ENCODE assay signal across 22 mouse cellular contexts in the genomic region with DNA sequence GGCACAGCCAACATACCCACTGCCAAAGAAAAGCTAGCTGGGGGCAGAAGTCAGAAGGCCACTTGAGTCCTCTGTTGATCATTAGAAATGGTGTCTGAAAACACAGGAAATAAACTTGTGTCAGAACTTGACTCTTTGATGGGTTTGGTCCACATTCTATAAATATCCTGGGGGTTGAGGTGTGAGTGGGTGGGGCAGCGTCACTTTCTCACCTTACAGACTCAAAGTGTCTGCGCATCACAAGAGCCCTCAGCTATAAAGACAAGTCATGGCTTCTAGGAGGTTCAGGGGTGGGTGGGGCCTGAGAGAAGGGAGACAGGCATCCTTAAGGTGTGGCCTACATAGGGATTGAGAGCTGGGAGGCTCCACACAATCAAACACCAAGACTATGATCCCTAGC. TPM values are rescaled to one million over a fixed set of nuclear protein-coding genes. Genes with fewer than 3 reads are reported as not detected.
A peak's percentile ranks its signal among the peaks of the same experiment; 100 is the strongest.
DNase-seq lines count a peak whose midpoint lies in the region; ATAC-seq and TF ChIP-seq lines count a peak whose summit lies in the region.
"Had no signal": no experiment of that assay in that cellular context is flagged by ENCODE, and none has a peak within 500 bp of the region (broad histone marks: within the 10 kb centered on the region; RNA-seq: fewer than 3 reads in every experiment).

No protein-coding gene starts in this region.

- no peaks in the 10 kb centered on the region for H3K27me3 ChIP-seq in CH12.LX (replicated peaks)
- no peaks in the 10 kb centered on the region for H3K27me3 ChIP-seq in intestine, embryonic 16.5 days (replicated peaks; ENCODE audit: control insufficient read depth, insufficient read depth, low read length)
- H3K27me3 ChIP-seq in neural tube, embryonic 15.5 days (replicated peaks): no peaks in the 10 kb centered on the region
- H3K27me3 ChIP-seq: embryonic facial prominence, embryonic 12.5 days; forebrain, embryonic 15.5 days; heart, embryonic 12.5 days; Patski had no signal

- no peak for TF ChIP-seq EP300 in CH12.LX (IDR thresholded peaks at IDR 0.05; ENCODE audit: low read length)

- H3K27ac ChIP-seq in CH12.LX (ENCODE audit: insufficient read depth, low read depth): no peak overlapping the region
- peak overlapping the region; percentile 85 for H3K27ac ChIP-seq in macrophage
- H3K27ac ChIP-seq in intestine, embryonic 16.5 days (ENCODE audit: low read length): no peak overlapping the region
- H3K27ac ChIP-seq in neural tube, embryonic 15.5 days (replicated peaks): no peak overlapping the region
- H3K27ac ChIP-seq: embryonic facial prominence, embryonic 12.5 days; forebrain, embryonic 15.5 days; heart, adult 2 months; hindbrain, embryonic 10.5 days; hindbrain, embryonic 14.5 days had no signal

- H3K79me2 ChIP-seq in CH12.LX (replicated peaks; ENCODE audit: control insufficient read depth, extremely low read depth, insufficient read depth, poor library complexity, severe bottlenecking) (peaks cover 3% of the 10 kb centered on the region; the same call in 1 of the 2 replicates), macrophage (ENCODE audit: inconsistent target) (peaks cover 8% of the 10 kb centered on the region; the same call in 1 of the 2 replicates)

- H3K4me2 ChIP-seq in CH12.LX (ENCODE audit: insufficient read depth, low read depth, poor library complexity, severe bottlenecking): no peak overlapping the region
- no peak overlapping the region for H3K4me2 ChIP-seq in intestine, embryonic 16.5 days (ENCODE audit: low read depth, low read length)
- H3K4me2 ChIP-seq in neural tube, embryonic 15.5 days: no peak overlapping the region
- H3K4me2 ChIP-seq: embryonic facial prominence, embryonic 12.5 days; forebrain, embryonic 15.5 days; heart, embryonic 12.5 days; hindbrain, embryonic 14.5 days had no signal

- H3K4me1 ChIP-seq in CH12.LX (ENCODE audit: control insufficient read depth in 1 of 2, insufficient read depth in 2 of 2): peaks cover 41 to 63% of the 10 kb centered on the region in 2 experiments
- H3K4me1 ChIP-seq in intestine, embryonic 16.5 days (ENCODE audit: control insufficient read depth, insufficient read depth, low read length): no peaks in the 10 kb centered on the region
- H3K4me1 ChIP-seq in neural tube, embryonic 15.5 days: no peaks in the 10 kb centered on the region
- H3K4me1 ChIP-seq: embryonic facial prominence, embryonic 12.5 days; forebrain, embryonic 15.5 days; heart, embryonic 12.5 days; hindbrain, embryonic 10.5 days had no signal

- WGBS in macrophage (ENCODE audit: missing documents): no CpG with 5 or more reads among the region's 2 CpGs
- WGBS in intestine, embryonic 16.5 days: 74% methylated on average over 2 of the region's 2 CpGs
- 88% methylated on average over 2 of the region's 2 CpGs for WGBS in neural tube, embryonic 15.5 days

- peaks cover 3% of the 10 kb centered on the region for H3K9me3 ChIP-seq in CH12.LX (replicated peaks; ENCODE audit: low read length)
- no peaks in the 10 kb centered on the region for H3K9me3 ChIP-seq in intestine, embryonic 16.5 days (ENCODE audit: control insufficient read depth, low read length)
- H3K9me3 ChIP-seq in neural tube, embryonic 15.5 days (replicated peaks): no peaks in the 10 kb centered on the region
- H3K9me3 ChIP-seq: embryonic facial prominence, embryonic 12.5 days; forebrain, embryonic 15.5 days; heart, embryonic 12.5 days; hindbrain, embryonic 10.5 days had no signal

- peak; percentile 84 for DNase-seq in CD4-positive helper T cell, adult 2 months (ENCODE audit: low read depth, low spot score)
- no peak for DNase-seq in CH12.LX (ENCODE audit: extremely low read depth)
- DNase-seq in kidney, postnatal 36 days: no peak
- no peak for DNase-seq in right cerebral cortex, postnatal 25 days
- DNase-seq: adrenal gland, postnatal 10 days; cerebellum, adult 11-12 months; cerebellum, adult 9-10 months; cerebellum, postnatal 25 days; gastrocnemius, postnatal 10 days; heart, adult 2 months had no signal

- TF ChIP-seq RAD21 in CH12.LX (IDR thresholded peaks at IDR 0.05; ENCODE audit: low read depth, low read length): no peak

- TF ChIP-seq CTCF in CH12.LX (conservative IDR thresholded peaks at IDR 0.05 in 1 of 2, IDR thresholded peaks at IDR 0.05 in 1 of 2; ENCODE audit: low read depth in 2 of 2, low read length in 2 of 2): no peak

- H3K4me3 ChIP-seq in CH12.LX (replicated peaks in 1 of 3; ENCODE audit: low read depth in 2 of 3, low read length in 2 of 3, poor library complexity in 1 of 3): no peak overlapping the region
- no peak overlapping the region for H3K4me3 ChIP-seq in macrophage (ENCODE audit: inconsistent target)
- no peak overlapping the region for H3K4me3 ChIP-seq in intestine, embryonic 16.5 days (ENCODE audit: low read length)
- no peak overlapping the region for H3K4me3 ChIP-seq in neural tube, embryonic 15.5 days (replicated peaks)
- H3K4me3 ChIP-seq: embryonic facial prominence, embryonic 12.5 days; forebrain, embryonic 15.5 days; heart, adult 2 months; heart, embryonic 12.5 days; hindbrain, embryonic 10.5 days had no signal

- dilution Hi-C loops in CH12.LX (cut with MboI; ENCODE audit: extremely low pct_ligation_motif_present, extremely low pct_unique_long_range_greater_than_20kb, low sequenced_read_pairs): no loop called here

- in situ Hi-C loops in CH12.LX (cut with MboI; ENCODE audit: low pct_ligation_motif_present, low pct_unique_long_range_greater_than_20kb, low sequenced_read_pairs): no loop called here

- H3K9ac ChIP-seq in CH12.LX (ENCODE audit: insufficient read depth, low read depth): no peak overlapping the region
- no peak overlapping the region for H3K9ac ChIP-seq in intestine, embryonic 16.5 days (ENCODE audit: low read depth, low read length)
- no peak overlapping the region for H3K9ac ChIP-seq in neural tube, embryonic 15.5 days (replicated peaks)
- H3K9ac ChIP-seq: embryonic facial prominence, embryonic 12.5 days; forebrain, embryonic 15.5 days; heart, embryonic 12.5 days; hindbrain, embryonic 14.5 days had no signal

- ATAC-seq in activated CD4-positive, CD25-positive, alpha-beta regulatory T cell, adult 4 months: peak; percentile 43
- no peak for ATAC-seq in intestine, embryonic 16.5 days
- no peak for ATAC-seq in neural tube, embryonic 15.5 days (ENCODE audit: low FRiP score)
- ATAC-seq: forebrain, embryonic 15.5 days; Patski had no signal

- peaks cover 0 to 22% of the 10 kb centered on the region in 2 experiments for H3K36me3 ChIP-seq in CH12.LX (replicated peaks in 1 of 2; ENCODE audit: control insufficient read depth in 1 of 2, insufficient read depth in 1 of 2, low read length in 1 of 2)
- H3K36me3 ChIP-seq in macrophage (ENCODE audit: inconsistent target): no peaks in the 10 kb centered on the region
- no peaks in the 10 kb centered on the region for H3K36me3 ChIP-seq in intestine, embryonic 16.5 days (ENCODE audit: control insufficient read depth, insufficient read depth, low read length)
- H3K36me3 ChIP-seq in neural tube, embryonic 15.5 days: no peaks in the 10 kb centered on the region
- H3K36me3 ChIP-seq: embryonic facial prominence, embryonic 12.5 days; forebrain, embryonic 15.5 days; heart, embryonic 12.5 days; hindbrain, embryonic 10.5 days had no signal

- TF ChIP-seq POLR2A in CH12.LX (IDR thresholded peaks at IDR 0.05; ENCODE audit: low read depth, low read length): no peak

RNA-seq across cellular contexts. Expression of gene Scimp, which starts 22.0 kb away (rescaled TPM):
- total RNA-seq in CH12.LX (2012; rRNA removed) (0.17 and 0.30 TPM in 2 replicates), CH12.LX (2014; rRNA removed) (0.21 and 1.2 TPM in 2 replicates)
- polyA plus RNA-seq in CH12.LX (2012; ENCODE audit: insufficient read length, low read depth) (0.53 and 0.79 TPM in 2 replicates), macrophage (2018) (1.2 to 5.3 TPM (median 2.4 TPM) in 3 replicates)
- under 1 TPM in 1 of 2 experiments, not detected in 1; 0.64 TPM for polyA plus RNA-seq in activated CD4-positive, CD25-positive, alpha-beta regulatory T cell, adult 4 months (2017; shearing (Covaris generic))
- total RNA-seq in macrophage (2018; cell fraction: chromatin; rRNA removed): 1 to 10 TPM in 10 of 26 experiments, under 1 TPM in 3, not detected in 13; 0.74 to 3.1 (median 1.2) TPM
- total RNA-seq in macrophage (2018; cell fraction: cytosol; rRNA removed): 10 to 100 TPM in 8 of 26 experiments, 1 to 10 TPM in 18; 1.1 to 16.8 (median 5.2) TPM
- 10 to 100 TPM in 4 of 26 experiments, 1 to 10 TPM in 17, under 1 TPM in 2, not detected in 3; 0.75 to 12.7 (median 3.5) TPM for total RNA-seq in macrophage (2018; cell fraction: nucleus; rRNA removed)
- 0.37 and 1.0 TPM in 2 replicates for polyA plus RNA-seq in intestine, embryonic 16.5 days (2015; fragmentation: Nextera tagmentation; extraction: Ambion mirVana)
- 0.18 and 0.28 TPM in 2 replicates for polyA plus RNA-seq in neural tube, embryonic 15.5 days (2015; fragmentation: Nextera tagmentation; extraction: Ambion mirVana)
- total RNA-seq: gastrocnemius, postnatal 10 days had no signal
- polyA plus RNA-seq: C2C12; embryonic facial prominence, embryonic 12.5 days; forebrain, embryonic 11.5 days; forebrain, embryonic 15.5 days; heart, embryonic 12.5 days; hindbrain, embryonic 10.5 days; hindbrain, embryonic 14.5 days had no signal

RNA-seq across cellular contexts. Expression of gene Zfp3, which starts 26.4 kb away (rescaled TPM):
- total RNA-seq in CH12.LX (2012; rRNA removed) (3.1 and 3.5 TPM in 2 replicates), CH12.LX (2014; rRNA removed) (1.7 and 1.9 TPM in 2 replicates)
- polyA plus RNA-seq in CH12.LX (2012; ENCODE audit: insufficient read length, low read depth) (2.0 and 2.5 TPM in 2 replicates), macrophage (2018) (3.6 to 4.3 TPM (median 3.6 TPM) in 3 replicates)
- polyA plus RNA-seq in activated CD4-positive, CD25-positive, alpha-beta regulatory T cell, adult 4 months (2017; shearing (Covaris generic)): 1 to 10 TPM; 3.9 to 5.4 TPM
- 10 to 100 TPM in 8 of 26 experiments, 1 to 10 TPM in 16, under 1 TPM in 2; 0.58 to 21.9 (median 5.1) TPM for total RNA-seq in macrophage (2018; cell fraction: chromatin; rRNA removed)
- total RNA-seq in macrophage (2018; cell fraction: cytosol; rRNA removed): 1 to 10 TPM in 21 of 26 experiments, under 1 TPM in 5; 0.61 to 5.6 (median 3.6) TPM
- 10 to 100 TPM in 7 of 26 experiments, 1 to 10 TPM in 14, under 1 TPM in 3, not detected in 2; 0.64 to 16.7 (median 3.8) TPM for total RNA-seq in macrophage (2018; cell fraction: nucleus; rRNA removed)
- polyA plus RNA-seq in intestine, embryonic 16.5 days (2015; fragmentation: Nextera tagmentation; extraction: Ambion mirVana): 4.8 and 5.3 TPM in 2 replicates
- 15.8 and 16.3 TPM in 2 replicates for polyA plus RNA-seq in neural tube, embryonic 15.5 days (2015; fragmentation: Nextera tagmentation; extraction: Ambion mirVana)

RNA-seq across cellular contexts. Expression of gene Rabep1, which starts 54.2 kb away (rescaled TPM):
- total RNA-seq in CH12.LX (2012; rRNA removed): 22.3 and 23.8 TPM in 2 replicates
- total RNA-seq in CH12.LX (2014; rRNA removed): 26.1 and 33.4 TPM in 2 replicates
- 28.3 and 34.7 TPM in 2 replicates for polyA plus RNA-seq in CH12.LX (2012; ENCODE audit: insufficient read length, low read depth)
- polyA plus RNA-seq in activated CD4-positive, CD25-positive, alpha-beta regulatory T cell, adult 4 months (2017; shearing (Covaris generic)): 10 to 100 TPM in 1 of 2 experiments, 1 to 10 TPM in 1; 9.4 to 10.8 TPM
- 100 to 1,000 TPM; 107 to 236 (median 170) TPM for total RNA-seq in macrophage (2018; cell fraction: chromatin; rRNA removed)
- 10 to 100 TPM; 37.8 to 63.8 (median 49.3) TPM for total RNA-seq in macrophage (2018; cell fraction: cytosol; rRNA removed)
- 100 to 1,000 TPM in 13 of 26 experiments, 10 to 100 TPM in 13; 58.5 to 165 (median 99.2) TPM for total RNA-seq in macrophage (2018; cell fraction: nucleus; rRNA removed)
- polyA plus RNA-seq in macrophage (2018): 27.9 to 38.0 TPM (median 32.0 TPM) in 3 replicates
- 55.8 and 60.7 TPM in 2 replicates for polyA plus RNA-seq in intestine, embryonic 16.5 days (2015; fragmentation: Nextera tagmentation; extraction: Ambion mirVana)
- 77.1 and 83.3 TPM in 2 replicates for polyA plus RNA-seq in neural tube, embryonic 15.5 days (2015; fragmentation: Nextera tagmentation; extraction: Ambion mirVana)
